Mouse (Mus musculus): ENCODE data around the gene Sned1. TPM values are rescaled to one million over a fixed set of nuclear protein-coding genes. Genes with fewer than 3 reads are reported as not detected.

The Sned1 gene
- polyA plus RNA-seq (2014; fragmentation: Illumina TruSeq; extraction: RNeasy Lipid Tissue Mini Kit (QIAGEN cat#74804); ENCODE audit: low read depth, low replicate concordance): 5.6 TPM

GRCm38 (mm10) chr1:93235576-93236544 lies at the start of gene Sned1:
Gene Sned1, plus strand, starts transcription at chr1:93235841.

DNA sequence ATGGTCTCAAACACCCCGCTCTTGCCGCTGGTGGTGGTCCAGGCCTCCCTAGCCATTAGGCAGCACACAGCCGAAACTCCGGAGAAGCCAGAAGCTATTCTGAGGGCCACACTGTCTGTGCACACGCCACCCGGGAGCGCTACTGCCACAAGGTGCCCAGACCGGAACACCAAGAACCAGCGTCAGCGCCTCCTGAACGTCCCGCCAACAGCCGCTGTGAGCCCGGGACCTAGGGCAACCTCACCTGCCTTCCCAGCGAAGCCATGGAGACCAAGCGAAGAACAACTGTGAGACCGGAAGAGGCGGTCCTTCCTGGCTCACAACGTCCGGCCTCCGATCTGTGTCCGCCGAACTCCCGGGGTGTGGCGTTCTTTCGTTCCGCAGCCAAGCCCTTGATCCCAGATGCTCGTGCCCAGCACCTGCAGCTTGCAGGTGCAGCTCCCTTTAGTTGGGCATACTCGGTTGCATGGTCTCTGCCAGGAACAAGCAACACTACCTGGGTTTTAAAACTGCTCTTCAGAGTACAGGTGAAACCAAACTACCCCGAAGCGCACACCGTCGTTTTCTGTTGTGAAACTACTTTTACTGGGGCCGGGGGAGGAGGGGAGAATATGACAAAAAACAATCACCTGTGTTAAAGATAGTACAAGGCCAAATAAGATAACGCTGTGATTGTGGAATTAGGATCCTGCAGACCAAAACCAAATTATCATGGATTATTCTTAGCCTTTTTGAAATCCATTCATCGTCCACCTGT lies 70.1 kb downstream of the Sned1 start, which contains the start of gene Mterf4:
Gene Mterf4 (minus strand): TSS at position 335 of the 757 bp plus-strand sequence.

DNA sequence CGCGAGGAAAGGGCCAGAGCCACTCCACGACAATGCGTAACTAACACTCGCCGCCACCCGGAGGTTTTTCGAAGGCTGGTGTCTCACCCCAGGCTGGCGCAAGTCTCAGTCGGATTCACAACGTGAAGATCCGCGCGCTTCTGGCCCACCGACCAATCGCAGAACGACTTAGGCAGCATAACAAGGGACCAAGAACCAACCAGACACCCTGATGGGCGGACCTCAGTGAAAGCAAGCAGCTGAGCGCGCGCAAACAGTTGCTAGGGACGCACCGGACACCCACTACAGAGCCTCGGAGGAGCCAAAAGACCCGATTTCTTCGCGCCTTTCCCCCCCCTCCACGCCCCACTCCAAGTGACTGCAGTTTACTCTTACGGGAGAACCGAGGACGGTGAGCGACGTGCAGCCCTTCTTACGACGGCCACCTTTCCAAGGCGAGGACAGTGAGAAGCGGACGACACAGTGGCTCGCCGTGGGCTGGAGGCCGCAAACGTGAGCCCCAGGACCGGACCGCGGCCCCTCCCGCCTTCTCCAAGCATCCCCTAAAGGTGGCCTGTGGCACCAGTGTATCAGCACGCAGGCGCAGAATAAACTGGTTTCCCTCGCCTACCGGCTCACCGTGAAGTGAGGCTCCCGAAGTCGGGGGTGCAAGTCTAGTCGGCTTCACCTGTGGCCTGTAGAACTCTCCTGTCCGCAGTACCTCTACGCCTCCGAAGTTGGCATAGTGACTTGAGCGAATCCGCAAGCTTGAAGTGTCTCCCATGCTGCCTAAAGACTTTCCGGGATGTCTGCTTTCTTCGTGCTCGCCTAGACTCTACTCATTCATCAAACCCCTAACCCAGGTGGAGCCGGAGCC lies 107.2 kb downstream of the Sned1 start, which contains the start of the genes Ppp1r7 and Pask:
Gene Ppp1r7 (plus strand): TSS at position 207 of the 856 bp plus-strand sequence.
Gene Pask (minus strand): TSS at position 835 of the 856 bp plus-strand sequence.

Other genes starting within 250 kb of the Sned1 start
- gene Aqp12, start 229.5 kb upstream of the Sned1 start, polyA plus RNA-seq (2014; fragmentation: Illumina TruSeq; extraction: RNeasy Lipid Tissue Mini Kit (QIAGEN cat#74804); ENCODE audit: low read depth, low replicate concordance): not detected
- 0.63 TPM for gene Kif1a, start 133.9 kb upstream of the Sned1 start, polyA plus RNA-seq (2014; fragmentation: Illumina TruSeq; extraction: RNeasy Lipid Tissue Mini Kit (QIAGEN cat#74804); ENCODE audit: low read depth, low replicate concordance)
- gene Agxt, start 100.6 kb upstream of the Sned1 start, polyA plus RNA-seq (2014; fragmentation: Illumina TruSeq; extraction: RNeasy Lipid Tissue Mini Kit (QIAGEN cat#74804); ENCODE audit: low read depth, low replicate concordance): not detected
- not detected for gene 2310007B03Rik, start 74.9 kb upstream of the Sned1 start, polyA plus RNA-seq (2014; fragmentation: Illumina TruSeq; extraction: RNeasy Lipid Tissue Mini Kit (QIAGEN cat#74804); ENCODE audit: low read depth, low replicate concordance)
- gene Crocc2, start 67.1 kb upstream of the Sned1 start, polyA plus RNA-seq (2014; fragmentation: Illumina TruSeq; extraction: RNeasy Lipid Tissue Mini Kit (QIAGEN cat#74804); ENCODE audit: low read depth, low replicate concordance): not detected
- 22.5 TPM for gene Mterf4, start 70.1 kb downstream of the Sned1 start, polyA plus RNA-seq (2014; fragmentation: Illumina TruSeq; extraction: RNeasy Lipid Tissue Mini Kit (QIAGEN cat#74804); ENCODE audit: low read depth, low replicate concordance)
- gene Ppp1r7, start 107.0 kb downstream of the Sned1 start, polyA plus RNA-seq (2014; fragmentation: Illumina TruSeq; extraction: RNeasy Lipid Tissue Mini Kit (QIAGEN cat#74804); ENCODE audit: low read depth, low replicate concordance): 162 TPM
- 37.0 TPM for gene Pask, start 107.6 kb downstream of the Sned1 start, polyA plus RNA-seq (2014; fragmentation: Illumina TruSeq; extraction: RNeasy Lipid Tissue Mini Kit (QIAGEN cat#74804); ENCODE audit: low read depth, low replicate concordance)
- gene Ano7, start 138.1 kb downstream of the Sned1 start, polyA plus RNA-seq (2014; fragmentation: Illumina TruSeq; extraction: RNeasy Lipid Tissue Mini Kit (QIAGEN cat#74804); ENCODE audit: low read depth, low replicate concordance): 0.42 TPM
- gene Hdlbp, start 243.0 kb downstream of the Sned1 start, polyA plus RNA-seq (2014; fragmentation: Illumina TruSeq; extraction: RNeasy Lipid Tissue Mini Kit (QIAGEN cat#74804); ENCODE audit: low read depth, low replicate concordance): 196 TPM

Measured in testis, adult 10 weeks (tissue).